ENCODE assay signal across 13 mouse cellular contexts in genomic region chr3:90695613-90696012, GRCm38 (mm10). TPM values are rescaled to one million over a fixed set of nuclear protein-coding genes. Genes with fewer than 3 reads are reported as not detected.
DNase-seq lines count a peak whose midpoint lies in the region; ATAC-seq and TF ChIP-seq lines count a peak whose summit lies in the region.
"Had no signal": no experiment of that assay in that cellular context is flagged by ENCODE, and none has a peak within 500 bp of the region (broad histone marks: within the 10 kb centered on the region; RNA-seq: fewer than 3 reads in every experiment).

TSS of gene S100a9 (minus strand) at chr3:90695721.

- no peak within 1 kb of the TSS for H3K4me2 ChIP-seq in kidney, embryonic 15.5 days
- H3K4me2 ChIP-seq in liver, embryonic 16.5 days (ENCODE audit: low read depth, low read length): no peak within 1 kb of the TSS
- H3K4me2 ChIP-seq: heart, embryonic 12.5 days had no signal

- no peak for TF ChIP-seq POLR2A in heart, adult 2 months (IDR thresholded peaks at IDR 0.05; ENCODE audit: insufficient read depth, low read depth, low read length)

- H3K79me2 ChIP-seq in heart, adult 2 months (replicated peaks; ENCODE audit: control insufficient read depth, insufficient read depth, low read length): no peaks in the 10 kb centered on the region

- intact Hi-C loops in left cerebral cortex, adult 2 months (cut with DNase I): no loop called here
- intact Hi-C loops in heart, adult 2 months (cut with DNase I): no loop called here

- no peaks in the 10 kb centered on the region for H3K27me3 ChIP-seq in kidney, embryonic 15.5 days
- no peaks in the 10 kb centered on the region for H3K27me3 ChIP-seq in liver, embryonic 16.5 days (ENCODE audit: control insufficient read depth, insufficient read depth, low read depth, low read length)
- no peaks in the 10 kb centered on the region for H3K27me3 ChIP-seq in heart, adult 2 months (ENCODE audit: control insufficient read depth, insufficient read depth, low read length)
- H3K27me3 ChIP-seq: heart, embryonic 12.5 days had no signal

- DNase-seq in kidney, postnatal 10 days: no peak
- peak; percentile 41 for DNase-seq in 416B (ENCODE audit: low read depth)
- no peak for DNase-seq in frontal cortex, adult 2 months (ENCODE audit: extremely low spot score in 1 of 2, low spot score in 1 of 2)
- DNase-seq in left cerebral cortex, adult 2 months (ENCODE audit: extremely low spot score in 1 of 2, low spot score in 2 of 2): no peak
- DNase-seq in heart, adult 2 months: no peak
- DNase-seq: right cerebral cortex, postnatal 14 days had no signal

- H3K4me3 ChIP-seq in kidney, embryonic 15.5 days (replicated peaks): no peak within 1 kb of the TSS
- H3K4me3 ChIP-seq in brown adipose tissue, adult 24 weeks (ENCODE audit: insufficient read depth, low read depth, low read length): no peak within 1 kb of the TSS
- no peak within 1 kb of the TSS for H3K4me3 ChIP-seq in liver, embryonic 16.5 days (ENCODE audit: low read depth, low read length)
- H3K4me3 ChIP-seq in left cerebral cortex, adult 2 months: no peak within 1 kb of the TSS
- no peak within 1 kb of the TSS for H3K4me3 ChIP-seq in heart, adult 2 months
- H3K4me3 ChIP-seq: heart, embryonic 12.5 days had no signal

- no peaks in the 10 kb centered on the region for H3K9me3 ChIP-seq in kidney, embryonic 15.5 days (replicated peaks)
- H3K9me3 ChIP-seq in liver, embryonic 16.5 days (replicated peaks; ENCODE audit: control insufficient read depth, low read length): no peaks in the 10 kb centered on the region
- H3K9me3 ChIP-seq: heart, embryonic 12.5 days had no signal

- no peak for ATAC-seq in kidney, embryonic 15.5 days (replicated peaks; ENCODE audit: low FRiP score)
- ATAC-seq in liver, embryonic 16.5 days (ENCODE audit: low read depth): peak; percentile 11; the same call in 1 of the 2 replicates
- ATAC-seq: forebrain, embryonic 16.5 days; inflammation-experienced regulatory T-cells, adult 6 months had no signal

- no peaks in the 10 kb centered on the region for H3K36me3 ChIP-seq in kidney, embryonic 15.5 days
- no peaks in the 10 kb centered on the region for H3K36me3 ChIP-seq in liver, embryonic 16.5 days (ENCODE audit: control insufficient read depth, insufficient read depth)
- no peaks in the 10 kb centered on the region for H3K36me3 ChIP-seq in heart, adult 2 months (ENCODE audit: control insufficient read depth, insufficient read depth, low read length)
- H3K36me3 ChIP-seq: heart, embryonic 12.5 days had no signal

- no peak for TF ChIP-seq EP300 in heart, adult 2 months (IDR thresholded peaks at IDR 0.05; ENCODE audit: insufficient read depth, low read depth, low read length)

- no peak for TF ChIP-seq CTCF in left cerebral cortex, adult 2 months (IDR thresholded peaks at IDR 0.05)
- no peak for TF ChIP-seq CTCF in heart, adult 2 months (IDR thresholded peaks at IDR 0.05)

- H3K4me1 ChIP-seq in kidney, embryonic 15.5 days: no peaks in the 10 kb centered on the region
- H3K4me1 ChIP-seq in brown adipose tissue, adult 24 weeks (ENCODE audit: control insufficient read depth, insufficient read depth, insufficient read length, low read length): no peaks in the 10 kb centered on the region
- no peaks in the 10 kb centered on the region for H3K4me1 ChIP-seq in liver, embryonic 16.5 days (ENCODE audit: control insufficient read depth, low read depth, low read length)
- no peaks in the 10 kb centered on the region for H3K4me1 ChIP-seq in heart, adult 2 months (ENCODE audit: control insufficient read depth, insufficient read depth, low read length)
- H3K4me1 ChIP-seq: heart, embryonic 12.5 days had no signal

- H3K27ac ChIP-seq in kidney, embryonic 15.5 days: no peak within 1 kb of the TSS
- H3K27ac ChIP-seq in brown adipose tissue, adult 24 weeks (replicated peaks; ENCODE audit: low read depth, low read length): no peak within 1 kb of the TSS
- H3K27ac ChIP-seq in liver, embryonic 16.5 days (ENCODE audit: low read length): no peak within 1 kb of the TSS
- H3K27ac ChIP-seq in left cerebral cortex, adult 2 months: no peak within 1 kb of the TSS
- no peak within 1 kb of the TSS for H3K27ac ChIP-seq in heart, adult 2 months

- H3K9ac ChIP-seq in kidney, embryonic 15.5 days: no peak within 1 kb of the TSS
- no peak within 1 kb of the TSS for H3K9ac ChIP-seq in liver, embryonic 16.5 days (ENCODE audit: low read depth, low read length)
- H3K9ac ChIP-seq in heart, adult 2 months (ENCODE audit: low read depth, low read length): no peak within 1 kb of the TSS
- H3K9ac ChIP-seq: heart, embryonic 12.5 days had no signal

- 61% methylated on average over 3 of the region's 3 CpGs for WGBS in kidney, embryonic 15.5 days
- WGBS in liver, embryonic 16.5 days (ENCODE audit: insufficient replicate concordance): 22% methylated on average over 3 of the region's 3 CpGs
- WGBS in heart, adult 2 months: 49% methylated on average over 3 of the region's 3 CpGs

RNA-seq across cellular contexts. Expression of gene S100a9, which starts in this region (rescaled TPM):
- polyA plus RNA-seq in kidney, embryonic 15.5 days (2015; fragmentation: Nextera tagmentation; extraction: Ambion mirVana): 19.3 and 31.5 TPM in 2 replicates
- 16.2 and 18.2 TPM in 2 replicates for polyA plus RNA-seq in brown adipose tissue, adult 24 weeks (2012; ENCODE audit: insufficient read depth, insufficient read length, missing spikeins)
- 1,737 and 1,805 TPM in 2 replicates for polyA plus RNA-seq in liver, embryonic 16.5 days (2015; fragmentation: Nextera tagmentation; extraction: Ambion mirVana)
- polyA plus RNA-seq in frontal cortex, adult 2 months (2012; rRNA removed): 2.0 and 6.7 TPM in 2 replicates
- 1 to 10 TPM in 1 of 2 experiments, not detected in 1; 2.1 TPM for total RNA-seq in left cerebral cortex, adult 2 months (2021)
- total RNA-seq in heart, adult 2 months (2021): 1 to 10 TPM; 1.5 to 9.2 TPM
- 6.2 and 7.0 TPM in 2 replicates for polyA plus RNA-seq in heart, adult 2 months (2012; rRNA removed)
- total RNA-seq: layer of hippocampus, postnatal 25 days had no signal

Comparison
In these comparisons a context has a peak if more than half of its experiments do, and no peak if none do; other contexts are left out.
1. RNA of gene S100a9 (polyA plus RNA-seq): 1,737 to 1,805 TPM in liver, embryonic 16.5 days; 19.3 to 31.5 TPM in kidney, embryonic 15.5 days, 16.2 to 18.2 TPM in brown adipose tissue, adult 24 weeks, 6.2 to 7.0 TPM in heart, adult 2 months and 2.0 to 6.7 TPM in frontal cortex, adult 2 months; every median in the first group is over 10 times any median in the second.